Mouse (Mus musculus): Measurements from ENCODE around the gene Gucy2g. TPM values are rescaled to one million over a fixed set of nuclear protein-coding genes. Genes with fewer than 3 reads are reported as not detected.

Gene Gucy2g
- 0.27 TPM for polyA plus RNA-seq (2021)

GRCm38 (mm10) chr19:55241186-55241645 lies at the start of gene Gucy2g:
Gene Gucy2g, minus strand, starts transcription at chr19:55241236.
- TF ChIP-seq CTCF (IDR thresholded peaks at IDR 0.05) = no peak
- no peaks in the 10 kb centered on the region for H3K27me3 ChIP-seq
- no peak for DNase-seq (ENCODE audit: low read depth, low spot score)
- in situ Hi-C loops (cut with MboI; ENCODE audit: low pct_unique_long_range_greater_than_20kb) = no loop called here
- ATAC-seq = no peak
- ChIA-PET POLR2A (no interaction called here), CTCF (interaction anchor here (1.2 to 1.7 kb wide), 3 partner anchors 14 to 23 kb away, joined by 4 to 6 read pairs (median 4); no protein-coding TSS in a partner anchor)

GRCm38 (mm10) chr19:55288974-55289373 lies 47.9 kb upstream of the Gucy2g start:
- POLR2A ChIA-PET = no interaction called here
- DNase-seq (ENCODE audit: low read depth, low spot score) (no peak), ATAC-seq (no peak)
- no peaks in the 10 kb centered on the region for H3K27me3 ChIP-seq
- TF ChIP-seq CTCF (IDR thresholded peaks at IDR 0.05) = no peak
- CTCF ChIA-PET = no interaction called here
- in situ Hi-C loops (cut with MboI; ENCODE audit: low pct_unique_long_range_greater_than_20kb) = no loop called here

- DNase-seq (ENCODE audit: low read depth, low spot score) (no peak), ATAC-seq (no peak)
- no peak for TF ChIP-seq CTCF (IDR thresholded peaks at IDR 0.05)
- H3K27me3 ChIP-seq = no peaks in the 10 kb centered on the region
- ChIA-PET POLR2A (no interaction called here), CTCF (interaction anchor here (0.9 to 2.4 kb wide), 2 partner anchors 16 to 55 kb away, joined by 3 to 9 read pairs; no protein-coding TSS in a partner anchor)
- in situ Hi-C loops (cut with MboI; ENCODE audit: low pct_unique_long_range_greater_than_20kb) = no loop called here
These were observed 45.0 kb upstream of the Gucy2g start for GRCm38 (mm10) chr19:55286034-55286433.

- CTCF ChIA-PET = interaction anchor here (1.3 to 2.4 kb wide), 2 partner anchors 14 to 23 kb away, joined by 3 to 9 read pairs; no protein-coding TSS in a partner anchor
These were observed 43.1 kb upstream of the Gucy2g start for GRCm38 (mm10) chr19:55284093-55284492.

GRCm38 (mm10) chr19:55276770-55277169 lies 35.7 kb upstream of the Gucy2g start:
- DNase-seq (ENCODE audit: low read depth, low spot score) (no peak), ATAC-seq (no peak)
- no peaks in the 10 kb centered on the region for H3K27me3 ChIP-seq
- in situ Hi-C loops (cut with MboI; ENCODE audit: low pct_unique_long_range_greater_than_20kb) = no loop called here
- ChIA-PET POLR2A (no interaction called here), CTCF (interaction anchor here (1.4 kb wide), 2 partner anchors 17 to 31 kb away, joined by 3 to 4 read pairs; no protein-coding TSS in a partner anchor)
- no peak for TF ChIP-seq CTCF (IDR thresholded peaks at IDR 0.05)

More at GRCm38 (mm10) chr19:55284093-55284492, 43.1 kb upstream of the Gucy2g start:
- POLR2A ChIA-PET = no interaction called here
- no peak for TF ChIP-seq CTCF (IDR thresholded peaks at IDR 0.05)
- H3K27me3 ChIP-seq = no peaks in the 10 kb centered on the region
- DNase-seq (ENCODE audit: low read depth, low spot score) (no peak), ATAC-seq (no peak)
- in situ Hi-C loops (cut with MboI; ENCODE audit: low pct_unique_long_range_greater_than_20kb) = no loop called here

GRCm38 (mm10) chr19:55276100-55276499 lies 35.1 kb upstream of the Gucy2g start:
- ChIA-PET POLR2A (interaction anchor here (0.6 kb wide), 1 partner anchor 24 kb away, joined by 3 read pairs; the partner anchor contains the start of gene Acsl5), CTCF (interaction anchor here (1.4 kb wide), 1 partner anchor 16 kb away, joined by 4 read pairs; no protein-coding TSS in a partner anchor)
- DNase-seq (ENCODE audit: low read depth, low spot score) = no peak
- no peak for ATAC-seq
- TF ChIP-seq CTCF (IDR thresholded peaks at IDR 0.05) = no peak
- in situ Hi-C loops (cut with MboI; ENCODE audit: low pct_unique_long_range_greater_than_20kb) = no loop called here
- H3K27me3 ChIP-seq = no peaks in the 10 kb centered on the region

- ChIA-PET CTCF (interaction anchor here (0.9 kb wide), 1 partner anchor 9 kb away, joined by 3 read pairs; no protein-coding TSS in a partner anchor), POLR2A (no interaction called here)
- TF ChIP-seq CTCF (IDR thresholded peaks at IDR 0.05) = no peak
- no peaks in the 10 kb centered on the region for H3K27me3 ChIP-seq
- DNase-seq (ENCODE audit: low read depth, low spot score) = no peak
- no peak for ATAC-seq
- in situ Hi-C loops (cut with MboI; ENCODE audit: low pct_unique_long_range_greater_than_20kb) = no loop called here
These were observed 32.3 kb upstream of the Gucy2g start for GRCm38 (mm10) chr19:55273340-55273739.

- DNase-seq (ENCODE audit: low read depth, low spot score) = no peak
- POLR2A ChIA-PET = no interaction called here
- CTCF ChIA-PET = interaction anchor here (2.8 kb wide), 1 partner anchor 13 kb away, joined by 9 read pairs; no protein-coding TSS in a partner anchor
- H3K27me3 ChIP-seq = no peaks in the 10 kb centered on the region
- in situ Hi-C loops (cut with MboI; ENCODE audit: low pct_unique_long_range_greater_than_20kb) = no loop called here
- TF ChIP-seq CTCF (IDR thresholded peaks at IDR 0.05) = no peak
- ATAC-seq = no peak
These were observed 30.4 kb upstream of the Gucy2g start for GRCm38 (mm10) chr19:55271448-55271847.

- no peak for ATAC-seq
- in situ Hi-C loops (cut with MboI; ENCODE audit: low pct_unique_long_range_greater_than_20kb) = no loop called here
- ChIA-PET CTCF (interaction anchor here (2.8 kb wide), 1 partner anchor 16 kb away, joined by 9 read pairs; no protein-coding TSS in a partner anchor), POLR2A (interaction anchor here (1.2 kb wide), 1 partner anchor 14 kb away, joined by 4 read pairs; no protein-coding TSS in a partner anchor)
- TF ChIP-seq CTCF (IDR thresholded peaks at IDR 0.05) = no peak
- no peak for DNase-seq (ENCODE audit: low read depth, low spot score)
- no peaks in the 10 kb centered on the region for H3K27me3 ChIP-seq
These were observed 28.0 kb upstream of the Gucy2g start for GRCm38 (mm10) chr19:55269051-55269450.

- in situ Hi-C loops (cut with MboI; ENCODE audit: low pct_unique_long_range_greater_than_20kb) = no loop called here
- ChIA-PET POLR2A (no interaction called here), CTCF (interaction anchor here (1.0 to 1.8 kb wide), 2 partner anchors 21 to 22 kb away, joined by 3 read pairs; no protein-coding TSS in a partner anchor)
- TF ChIP-seq CTCF (IDR thresholded peaks at IDR 0.05) = no peak
- peak; percentile 80 for ATAC-seq
- H3K27me3 ChIP-seq = no peaks in the 10 kb centered on the region
- no peak for DNase-seq (ENCODE audit: low read depth, low spot score)
These were observed 27.1 kb upstream of the Gucy2g start for GRCm38 (mm10) chr19:55268150-55268549.

- CTCF ChIA-PET = interaction anchor here (1.8 kb wide), 1 partner anchor 24 kb away, joined by 3 read pairs; no protein-coding TSS in a partner anchor
- DNase-seq (ENCODE audit: low read depth, low spot score) = no peak
- POLR2A ChIA-PET = interaction anchor here (0.8 kb wide), 1 partner anchor 13 kb away, joined by 3 read pairs; no protein-coding TSS in a partner anchor
These were observed 25.8 kb upstream of the Gucy2g start for GRCm38 (mm10) chr19:55266786-55267185.

More at GRCm38 (mm10) chr19:55266786-55267185, 25.8 kb upstream of the Gucy2g start:
- no peaks in the 10 kb centered on the region for H3K27me3 ChIP-seq
- in situ Hi-C loops (cut with MboI; ENCODE audit: low pct_unique_long_range_greater_than_20kb) = no loop called here
- no peak for TF ChIP-seq CTCF (IDR thresholded peaks at IDR 0.05)
- ATAC-seq = no peak
